ENCODE assay signal across 8 mouse cellular contexts in genomic region chr3:152980431-152980830, GRCm38 (mm10). TPM values are rescaled to one million over a fixed set of nuclear protein-coding genes. Genes with fewer than 3 reads are reported as not detected.
A peak's percentile ranks its signal among the peaks of the same experiment; 100 is the strongest.
DNase-seq lines count a peak whose midpoint lies in the region; ATAC-seq and TF ChIP-seq lines count a peak whose summit lies in the region.

No protein-coding gene starts in this region.

- H3K4me2 ChIP-seq in lung, postnatal 0 days (replicated peaks; ENCODE audit: low read depth, low read length): peak overlapping the region; percentile 56
- H3K4me2 ChIP-seq in kidney, embryonic 15.5 days: peak overlapping the region; percentile 93
- peak overlapping the region; percentile 92 for H3K4me2 ChIP-seq in neural tube, embryonic 12.5 days (replicated peaks)

- no peak overlapping the region for H3K9ac ChIP-seq in lung, postnatal 0 days (replicated peaks; ENCODE audit: low read depth)
- H3K9ac ChIP-seq in kidney, embryonic 15.5 days: no peak overlapping the region
- peak overlapping the region; percentile 61 for H3K9ac ChIP-seq in neural tube, embryonic 12.5 days

- peak overlapping the region; percentile 32; the same call in 1 of the 2 replicates for H3K4me3 ChIP-seq in lung, postnatal 0 days (ENCODE audit: low read depth, low read length)
- H3K4me3 ChIP-seq in kidney, embryonic 15.5 days (replicated peaks): peak overlapping the region; percentile 52
- peak overlapping the region; percentile 52 for H3K4me3 ChIP-seq in neural tube, embryonic 12.5 days

- H3K4me1 ChIP-seq in lung, postnatal 0 days (ENCODE audit: insufficient read depth, low read depth, low read length): no peaks in the 10 kb centered on the region
- peaks cover 24% of the 10 kb centered on the region for H3K4me1 ChIP-seq in kidney, embryonic 15.5 days
- peaks cover 19% of the 10 kb centered on the region for H3K4me1 ChIP-seq in neural tube, embryonic 12.5 days

- no peak for ATAC-seq in lung, postnatal 0 days
- ATAC-seq in kidney, embryonic 15.5 days (replicated peaks; ENCODE audit: low FRiP score): peak; percentile 34
- no peak for ATAC-seq in neural tube, embryonic 12.5 days (ENCODE audit: low FRiP score, low read depth)
- no peak for ATAC-seq in inflammation-experienced regulatory T-cells, adult 6 months

- H3K27me3 ChIP-seq in lung, postnatal 0 days (replicated peaks; ENCODE audit: insufficient read depth, low read length): peaks cover 4% of the 10 kb centered on the region; the same call in 1 of the 2 replicates
- H3K27me3 ChIP-seq in kidney, embryonic 15.5 days: peaks cover 47% of the 10 kb centered on the region
- peaks cover 15% of the 10 kb centered on the region for H3K27me3 ChIP-seq in neural tube, embryonic 12.5 days (replicated peaks)

- no peak overlapping the region for H3K27ac ChIP-seq in lung, postnatal 0 days (ENCODE audit: low read length)
- no peak overlapping the region for H3K27ac ChIP-seq in kidney, embryonic 15.5 days
- H3K27ac ChIP-seq in neural tube, embryonic 12.5 days: no peak overlapping the region

- TF ChIP-seq EP300 in lung, postnatal 0 days (IDR thresholded peaks at IDR 0.05): no peak

- WGBS in lung, postnatal 0 days: 21% methylated on average over 5 of the region's 6 CpGs
- 8% methylated on average over 6 of the region's 6 CpGs for WGBS in kidney, embryonic 15.5 days
- WGBS in neural tube, embryonic 12.5 days: 5% methylated on average over 6 of the region's 6 CpGs

- H3K9me3 ChIP-seq in lung, postnatal 0 days (ENCODE audit: low read length): no peaks in the 10 kb centered on the region
- no peaks in the 10 kb centered on the region for H3K9me3 ChIP-seq in kidney, embryonic 15.5 days (replicated peaks)
- H3K9me3 ChIP-seq in neural tube, embryonic 12.5 days: no peaks in the 10 kb centered on the region

- DNase-seq in adrenal gland, adult 2 months: peak; percentile 15
- no peak for DNase-seq in adrenal gland, postnatal 4 days (ENCODE audit: low spot score in 2 of 2)
- no peak for DNase-seq in lung, postnatal 0 days (ENCODE audit: low spot score)
- no peak for DNase-seq in lung, postnatal 10 days
- no peak for DNase-seq in spleen, postnatal 10 days (ENCODE audit: low spot score in 2 of 2)

- no peaks in the 10 kb centered on the region for H3K36me3 ChIP-seq in lung, postnatal 0 days (ENCODE audit: insufficient read depth, low read length)
- no peaks in the 10 kb centered on the region for H3K36me3 ChIP-seq in kidney, embryonic 15.5 days
- H3K36me3 ChIP-seq in neural tube, embryonic 12.5 days: no peaks in the 10 kb centered on the region

- 0 out of 2 replicates have a peak, but pooled peaks have one; percentile 3 for TF ChIP-seq CTCF in lung, postnatal 0 days (IDR thresholded peaks at IDR 0.05)

RNA-seq across cellular contexts. Expression of gene St6galnac5, which starts 1.6 kb away (rescaled TPM):
- total RNA-seq in adrenal gland, adult 2 months (2021): 1 to 10 TPM in 1 of 2 experiments, under 1 TPM in 1; 0.72 to 1.2 TPM
- polyA plus RNA-seq in adrenal gland, adult 2 months (2012; rRNA removed): 0.93 and 2.6 TPM in 2 replicates
- total RNA-seq in adrenal gland, postnatal 4 days (2021): 1 to 10 TPM; 2.5 to 4.9 TPM
- polyA plus RNA-seq in lung, postnatal 0 days (2015; fragmentation: Nextera tagmentation; extraction: Ambion mirVana): 2.4 and 2.5 TPM in 2 replicates
- 1.0 and 1.2 TPM in 2 replicates for polyA plus RNA-seq in kidney, embryonic 15.5 days (2015; fragmentation: Nextera tagmentation; extraction: Ambion mirVana)
- polyA plus RNA-seq in neural tube, embryonic 12.5 days (2016; fragmentation: Nextera tagmentation; extraction: Ambion mirVana): 9.9 and 12.8 TPM in 2 replicates
- polyA plus RNA-seq in inflammation-experienced regulatory T-cells, adult 6 months (2017; shearing (Covaris generic)): under 1 TPM in 1 of 3 experiments, not detected in 2; 0.08 TPM
